Mouse (Mus musculus) ES-Bruce4 (cell line): ENCODE results near the gene Spock1. TPM values are rescaled to one million over a fixed set of nuclear protein-coding genes. Genes with fewer than 3 reads are reported as not detected.

Experiments used
- H3K27ac ChIP-seq: 2 replicates; pipeline ENCODE4 v1.5.1; 2012; ENCODE audit warnings: low read length, inconsistent platforms; ENCODE audit not compliant: insufficient read depth
- H3K27me3 ChIP-seq: 2 replicates; pipeline ENCODE4 v1.6.1; 2012; ENCODE audit warnings: mild to moderate bottlenecking, low read length, inconsistent platforms; ENCODE audit not compliant: control insufficient read depth, poor library complexity, insufficient read depth, severe bottlenecking
- H3K36me3 ChIP-seq: 2 replicates; pipeline ENCODE4 v1.6.1; 2012; ENCODE audit warnings: inconsistent platforms, mild to moderate bottlenecking, low read length, moderate library complexity; ENCODE audit not compliant: control insufficient read depth, poor library complexity, insufficient read depth, severe bottlenecking
- H3K4me1 ChIP-seq: one replicate; pipeline ENCODE4 v1.8.1; 2011; ENCODE audit warnings: low read length; ENCODE audit not compliant: control insufficient read depth, insufficient read depth
- H3K4me3 ChIP-seq: 2 replicates; pipeline ENCODE4 v1.5.1; 2011; ENCODE audit warnings: low read depth, mild to moderate bottlenecking, low read length
- H3K9ac ChIP-seq: 2 replicates; pipeline ENCODE4 v1.6.1; 2012; ENCODE audit warnings: low read depth, mild to moderate bottlenecking, inconsistent platforms; ENCODE audit not compliant: poor library complexity, severe bottlenecking
- H3K9me3 ChIP-seq: replicated peaks from 2 replicates; pipeline ENCODE4 v1.6.1; 2012; ENCODE audit warnings: mild to moderate bottlenecking, low read length, inconsistent platforms; ENCODE audit not compliant: control insufficient read depth, poor library complexity, insufficient read depth, severe bottlenecking
- CTCF ChIP-seq: IDR thresholded peaks from one replicate; pipeline ENCODE4 v1.8.1; 2011; ENCODE audit warnings: low read depth, low read length
- EP300 ChIP-seq: IDR thresholded peaks from 2 replicates; pipeline ENCODE4 v1.6.1; 2011; ENCODE audit warnings: low read depth, low read length; ENCODE audit not compliant: insufficient read depth
- POLR2A ChIP-seq: IDR thresholded peaks from one replicate; pipeline ENCODE4 v1.8.1; 2011; ENCODE audit warnings: low read length; ENCODE audit not compliant: insufficient read depth
- polyA plus RNA-seq: library from polyadenylated mRNA; stranded (reverse); fragments of >200 nt; gene quantifications from 2 replicates; pipeline ENCODE4 v1.2.4, GENCODE M21; 2011; ENCODE audit warnings: low read depth; ENCODE audit not compliant: missing spikeins, insufficient read depth, insufficient read length

Spock1 gene
- polyA plus RNA-seq, 1 experiment: 0.61 TPM

GRCm38 (mm10) chr13:57760618-57761017 lies 147.5 kb downstream of the Spock1 start:
- Histone ChIP-seq H3K9ac (no peak overlapping the region), H3K27ac (no peak overlapping the region), H3K4me1 (no peaks in the 10 kb centered on the region), H3K9me3 (no peaks in the 10 kb centered on the region), H3K27me3 (no peaks in the 10 kb centered on the region), H3K4me3 (no peak overlapping the region), H3K36me3 (no peaks in the 10 kb centered on the region)
- TF ChIP-seq EP300: no peak
- TF ChIP-seq CTCF: no peak
- TF ChIP-seq POLR2A: no peak

- Histone ChIP-seq H3K27me3 (no peaks in the 10 kb centered on the region), H3K36me3 (no peaks in the 10 kb centered on the region), H3K9me3 (no peaks in the 10 kb centered on the region), H3K9ac (no peak overlapping the region), H3K4me1 (no peaks in the 10 kb centered on the region), H3K27ac (no peak overlapping the region), H3K4me3 (no peak overlapping the region)
- TF ChIP-seq EP300: no peak
- no peak for TF ChIP-seq POLR2A
- no peak for TF ChIP-seq CTCF
These were observed 151.8 kb downstream of the Spock1 start for GRCm38 (mm10) chr13:57756316-57756715.

- TF ChIP-seq CTCF (no peak), POLR2A (no peak), EP300 (no peak)
- Histone ChIP-seq H3K27me3 (no peaks in the 10 kb centered on the region), H3K36me3 (no peaks in the 10 kb centered on the region), H3K27ac (no peak overlapping the region), H3K4me3 (no peak overlapping the region), H3K9me3 (no peaks in the 10 kb centered on the region), H3K9ac (no peak overlapping the region), H3K4me1 (no peaks in the 10 kb centered on the region)
These were observed 157.3 kb downstream of the Spock1 start for GRCm38 (mm10) chr13:57750831-57751230.

GRCm38 (mm10) chr13:57744667-57745066 lies 163.5 kb downstream of the Spock1 start:
- no peaks in the 10 kb centered on the region for H3K36me3 ChIP-seq
- H3K27me3 ChIP-seq: no peaks in the 10 kb centered on the region
- TF ChIP-seq POLR2A: no peak
- no peak for TF ChIP-seq CTCF
- no peak for TF ChIP-seq EP300
- H3K4me3 ChIP-seq: no peak overlapping the region
- H3K4me1 ChIP-seq: no peaks in the 10 kb centered on the region
- no peaks in the 10 kb centered on the region for H3K9me3 ChIP-seq
- H3K9ac ChIP-seq: no peak overlapping the region
- H3K27ac ChIP-seq: no peak overlapping the region

- no peaks in the 10 kb centered on the region for H3K4me1 ChIP-seq
- H3K36me3 ChIP-seq: no peaks in the 10 kb centered on the region
- H3K27me3 ChIP-seq: no peaks in the 10 kb centered on the region
- H3K27ac ChIP-seq: no peak overlapping the region
- H3K9me3 ChIP-seq: no peaks in the 10 kb centered on the region
- TF ChIP-seq POLR2A (no peak), EP300 (no peak), CTCF (no peak)
- H3K9ac ChIP-seq: no peak overlapping the region
- H3K4me3 ChIP-seq: no peak overlapping the region
These were observed 166.9 kb downstream of the Spock1 start for GRCm38 (mm10) chr13:57741186-57741585.

- Histone ChIP-seq H3K9me3 (no peaks in the 10 kb centered on the region), H3K27me3 (no peaks in the 10 kb centered on the region), H3K36me3 (no peaks in the 10 kb centered on the region), H3K4me3 (no peak overlapping the region), H3K27ac (no peak overlapping the region), H3K9ac (no peak overlapping the region), H3K4me1 (no peaks in the 10 kb centered on the region)
- TF ChIP-seq CTCF (no peak), POLR2A (no peak)
These were observed 167.7 kb downstream of the Spock1 start for GRCm38 (mm10) chr13:57740473-57740872.
